22 mouse cellular contexts compared by ENCODE assay signal in genomic region chr9:29415578-29415977, GRCm38 (mm10).
A peak's percentile ranks its signal among the peaks of the same experiment; 100 is the strongest.
DNase-seq lines count a peak whose midpoint lies in the region; ATAC-seq and TF ChIP-seq lines count a peak whose summit lies in the region.
"Had no signal": no experiment of that assay in that cellular context is flagged by ENCODE, and none has a peak within 500 bp of the region (broad histone marks: within the 10 kb centered on the region; RNA-seq: fewer than 3 reads in every experiment).

No protein-coding gene starts in this region.

- H3K4me1 ChIP-seq in heart, postnatal 0 days (ENCODE audit: control insufficient read depth, insufficient read depth): no peaks in the 10 kb centered on the region

- H3K4me3 ChIP-seq in heart, postnatal 0 days (ENCODE audit: low read depth, low read length): no peak overlapping the region
- H3K4me3 ChIP-seq in layer of hippocampus, adult 2 months: no peak overlapping the region
- H3K4me3 ChIP-seq: embryonic facial prominence, embryonic 13.5 days; gastrocnemius, adult 2 months; hindbrain, embryonic 12.5 days; intestine, embryonic 15.5 days; kidney, embryonic 15.5 days; neural tube, embryonic 12.5 days had no signal

- H3K36me3 ChIP-seq in heart, postnatal 0 days (replicated peaks; ENCODE audit: control insufficient read depth, insufficient read depth, low read length): no peaks in the 10 kb centered on the region
- H3K36me3 ChIP-seq: embryonic facial prominence, embryonic 13.5 days; hindbrain, embryonic 12.5 days; intestine, embryonic 15.5 days; kidney, embryonic 15.5 days; neural tube, embryonic 12.5 days had no signal

- H3K4me2 ChIP-seq in heart, postnatal 0 days (ENCODE audit: low read depth, low read length): no peak overlapping the region
- H3K4me2 ChIP-seq: embryonic facial prominence, embryonic 13.5 days; hindbrain, embryonic 12.5 days; intestine, embryonic 15.5 days; kidney, embryonic 15.5 days; liver, embryonic 11.5 days; neural tube, embryonic 12.5 days had no signal

- CTCF ChIA-PET in Patski (lab: Charles Lee): interaction anchor here (1.0 to 1.2 kb wide), 2 partner anchors 40 to 83 kb away, joined by 3 read pairs; no protein-coding TSS in a partner anchor

- 77% methylated on average over 2 of the region's 2 CpGs for WGBS in heart, postnatal 0 days

- no peak overlapping the region for H3K27ac ChIP-seq in heart, postnatal 0 days (ENCODE audit: low read depth)
- no peak overlapping the region for H3K27ac ChIP-seq in layer of hippocampus, adult 2 months
- H3K27ac ChIP-seq: embryonic facial prominence, embryonic 13.5 days; gastrocnemius, adult 2 months; hindbrain, embryonic 12.5 days; intestine, embryonic 15.5 days; kidney, embryonic 15.5 days; neural tube, embryonic 12.5 days had no signal

- POLR2A ChIA-PET in Patski (lab: Charles Lee): no interaction called here

- no peak for ATAC-seq in heart, postnatal 0 days (ENCODE audit: insufficient read depth, low read depth)
- no peak for ATAC-seq in Patski
- ATAC-seq: intestine, embryonic 15.5 days had no signal

- intact Hi-C loops in heart, postnatal 25 days (cut with DNase I): no loop called here

- in situ Hi-C loops in Patski (cut with MboI; ENCODE audit: low pct_unique_long_range_greater_than_20kb): no loop called here

- peaks cover 28% of the 10 kb centered on the region for H3K27me3 ChIP-seq in heart, postnatal 0 days (ENCODE audit: control insufficient read depth, insufficient read depth, low read length)
- peaks cover 12% of the 10 kb centered on the region for H3K27me3 ChIP-seq in Patski

- H3K9ac ChIP-seq in heart, postnatal 0 days (replicated peaks; ENCODE audit: low read depth, low read length): no peak overlapping the region
- H3K9ac ChIP-seq: embryonic facial prominence, embryonic 13.5 days; hindbrain, embryonic 12.5 days; intestine, embryonic 15.5 days; kidney, embryonic 15.5 days; neural tube, embryonic 12.5 days had no signal

- peak; percentile 23 for DNase-seq in cerebellum, adult 9-10 months
- DNase-seq in cerebellum, adult 18-20 months: no peak
- no peak for DNase-seq in heart, postnatal 0 days (ENCODE audit: low spot score)
- DNase-seq in heart, postnatal 25 days (ENCODE audit: low spot score): no peak
- no peak for DNase-seq in layer of hippocampus, adult 2 months (ENCODE audit: low spot score in 2 of 2)
- no peak for DNase-seq in layer of hippocampus, postnatal 10 days (ENCODE audit: low spot score in 2 of 2)
- no peak for DNase-seq in Patski (ENCODE audit: low read depth, low spot score)
- DNase-seq in spleen, postnatal 10 days (ENCODE audit: low spot score in 2 of 2): no peak
- DNase-seq: adrenal gland, postnatal 14 days; cerebellum, adult 2 months; gastrocnemius, adult 2 months; lung, adult 18-20 months; right cerebral cortex, postnatal 14 days; spleen, adult 18-20 months; thymus, adult 18-20 months; thymus, postnatal 4 days had no signal

- peak; percentile 40 for TF ChIP-seq CTCF in heart, postnatal 0 days (IDR thresholded peaks at IDR 0.05; ENCODE audit: low read depth)
- TF ChIP-seq CTCF in layer of hippocampus, adult 2 months (conservative IDR thresholded peaks at IDR 0.05): peak; percentile 51
- TF ChIP-seq CTCF in Patski (IDR thresholded peaks at IDR 0.05): peak; percentile 43

- H3K9me3 ChIP-seq in heart, postnatal 0 days (replicated peaks; ENCODE audit: control insufficient read depth, low read length): no peaks in the 10 kb centered on the region
- H3K9me3 ChIP-seq: embryonic facial prominence, embryonic 13.5 days; hindbrain, embryonic 12.5 days; intestine, embryonic 15.5 days; kidney, embryonic 15.5 days; neural tube, embryonic 12.5 days had no signal

- TF ChIP-seq EP300 in heart, postnatal 0 days (IDR thresholded peaks at IDR 0.05; ENCODE audit: low read depth): no peak
